Mouse (Mus musculus) layer of hippocampus, adult 9-10 months (tissue): Measurements from ENCODE around the gene Adk.

Experiments
- DNase-seq: peaks from one replicate; pipeline ENCODE4 v3.0.0; 2022; ENCODE audit warnings: low spot score

The Adk gene

GRCm38 (mm10) chr14:21101562-21101961 lies 49.2 kb downstream of the Adk start:
- DNase-seq, result no peak

DNA sequence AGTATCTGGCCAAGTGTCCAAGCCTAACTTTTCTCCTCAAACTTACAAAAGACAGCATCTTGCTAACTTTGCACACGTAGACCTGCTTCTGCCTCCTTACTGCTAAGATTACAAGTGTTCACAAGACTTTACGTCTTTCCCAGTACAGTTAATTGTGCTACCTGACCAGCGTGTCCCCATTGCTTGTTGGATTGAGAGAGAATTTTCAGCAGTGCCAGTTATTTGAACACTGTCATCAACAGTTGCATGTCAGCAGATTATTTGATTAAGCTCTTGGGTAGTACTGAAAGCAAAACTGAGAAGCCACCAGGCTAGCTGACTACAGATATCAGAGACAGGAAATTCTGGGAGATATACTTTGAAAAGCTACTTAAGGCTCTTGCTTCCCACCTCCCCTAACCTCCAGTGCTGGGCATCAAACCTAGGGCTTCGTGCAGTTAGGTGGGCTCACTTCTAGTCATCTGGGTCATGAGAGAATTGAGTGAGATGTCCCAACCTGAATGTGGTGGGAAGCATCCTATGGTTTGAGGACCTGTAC lies 50.4 kb downstream of the Adk start:
- no peak for DNase-seq

DNA sequence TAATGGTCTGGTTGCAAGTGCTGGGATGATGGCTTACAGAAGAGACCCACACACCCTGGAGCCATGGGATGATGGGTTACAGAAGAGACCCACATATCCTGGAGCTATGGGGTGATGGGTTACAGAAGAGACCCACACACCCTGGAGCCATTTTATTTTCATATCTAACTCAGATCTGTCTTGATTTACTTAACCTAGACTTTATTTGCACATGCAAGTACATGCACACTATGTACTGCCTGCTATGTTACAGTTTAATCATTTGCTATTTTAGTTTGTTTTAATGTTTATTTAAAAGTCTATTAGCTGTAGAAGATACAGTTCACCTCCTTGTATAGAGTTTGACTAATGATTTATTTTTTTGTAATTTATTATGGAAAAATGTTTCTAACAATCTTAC lies 52.7 kb downstream of the Adk start:
- no peak for DNase-seq

DNA sequence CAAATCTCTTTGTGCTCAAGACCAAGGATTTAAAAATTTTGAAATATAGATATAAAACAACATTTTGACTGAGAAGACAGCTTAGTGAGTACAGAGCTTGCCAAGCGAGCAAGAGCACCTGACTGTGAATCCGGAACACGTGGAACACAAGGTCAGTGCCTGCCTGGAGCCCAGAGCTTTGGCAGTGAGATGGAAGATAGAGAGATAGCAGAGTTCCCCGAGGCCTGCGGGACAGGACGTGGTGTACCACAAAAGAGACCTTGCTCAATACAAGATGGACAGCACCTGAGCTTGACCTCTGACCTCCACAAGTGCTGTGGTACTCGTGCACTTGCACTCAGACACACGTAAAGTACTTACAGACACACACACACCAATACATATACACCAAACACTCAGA lies 54.2 kb downstream of the Adk start:
- DNase-seq, result no peak

DNA sequence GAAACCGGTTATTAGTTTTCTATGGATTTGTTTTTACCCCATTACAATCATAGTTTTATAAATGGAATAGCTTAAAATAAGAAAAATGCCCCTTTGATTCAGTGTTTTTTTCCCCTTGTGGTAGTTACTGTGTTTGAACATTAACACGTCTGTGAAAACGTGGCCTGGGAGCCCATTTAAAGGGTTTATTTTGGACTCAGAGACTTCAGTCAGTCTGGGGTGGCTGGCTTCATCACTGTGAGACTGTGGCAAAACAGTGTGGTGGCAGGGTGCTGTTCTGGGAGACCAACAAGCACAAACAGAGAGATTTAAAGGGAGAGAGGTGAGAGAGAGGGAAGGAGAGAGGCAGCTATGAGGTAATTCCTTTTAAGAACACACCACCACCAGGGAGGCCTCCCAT lies 55.2 kb downstream of the Adk start:
- no peak for DNase-seq

- no peak for DNase-seq
These were observed 58.1 kb downstream of the Adk start for GRCm38 (mm10) chr14:21110492-21110891.

- DNase-seq, result no peak
These were observed 59.1 kb downstream of the Adk start for GRCm38 (mm10) chr14:21111500-21111899.

- no peak for DNase-seq
These were observed 59.8 kb downstream of the Adk start for GRCm38 (mm10) chr14:21112174-21112573.

- no peak for DNase-seq
These were observed 60.4 kb downstream of the Adk start for GRCm38 (mm10) chr14:21112742-21113141.

DNA sequence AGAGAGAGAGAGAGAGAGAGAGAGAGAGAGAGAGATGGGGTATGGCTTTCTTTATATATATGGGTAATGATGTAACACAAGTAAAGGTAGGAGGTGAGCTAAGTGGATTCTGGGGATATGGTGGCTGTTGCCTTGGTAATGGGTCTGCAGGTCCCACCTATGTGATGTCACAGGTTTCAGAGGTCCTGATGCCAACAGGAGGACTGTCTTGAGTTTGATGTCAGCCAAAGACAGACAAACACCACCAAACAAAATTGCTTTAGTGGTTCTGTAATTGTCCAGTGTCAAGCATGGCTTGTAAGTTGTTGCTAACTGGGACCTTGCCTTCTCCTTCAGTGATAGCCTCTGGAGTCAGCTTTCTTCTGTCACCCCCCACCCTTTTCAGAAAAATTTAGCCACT lies 62.0 kb downstream of the Adk start:
- no peak for DNase-seq

- no peak for DNase-seq
These were observed 62.9 kb downstream of the Adk start for GRCm38 (mm10) chr14:21115318-21115717.

DNA sequence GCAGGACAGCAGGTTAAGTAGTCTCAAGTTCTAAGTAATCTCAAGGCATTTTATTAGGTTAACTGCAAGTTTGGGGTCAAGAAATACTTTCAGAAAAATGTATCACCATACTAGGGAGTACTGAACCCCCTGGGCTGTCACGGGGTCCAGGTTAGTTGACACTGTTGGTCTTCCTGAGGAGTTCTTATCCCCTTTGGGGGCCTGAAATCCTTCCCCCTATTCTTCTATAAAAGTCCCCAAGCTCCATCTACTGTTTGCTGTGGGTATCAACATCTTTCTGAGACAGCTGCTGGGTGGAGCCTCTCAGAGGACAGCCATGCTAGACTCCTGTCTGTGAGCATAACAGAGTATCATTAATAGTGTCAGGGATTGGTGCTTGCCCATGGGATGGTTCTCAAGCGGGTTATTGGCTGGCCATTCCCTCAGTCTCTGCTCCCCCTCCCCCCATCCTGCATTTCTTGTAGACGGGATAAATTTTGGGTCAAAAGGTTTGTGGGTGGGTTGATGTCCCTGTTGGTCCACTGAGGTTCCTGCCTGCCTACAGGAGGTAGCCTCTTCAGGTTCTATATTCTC lies 63.6 kb downstream of the Adk start:
- no peak for DNase-seq

- DNase-seq, result no peak
These were observed 65.7 kb downstream of the Adk start for GRCm38 (mm10) chr14:21118095-21118494.

DNA sequence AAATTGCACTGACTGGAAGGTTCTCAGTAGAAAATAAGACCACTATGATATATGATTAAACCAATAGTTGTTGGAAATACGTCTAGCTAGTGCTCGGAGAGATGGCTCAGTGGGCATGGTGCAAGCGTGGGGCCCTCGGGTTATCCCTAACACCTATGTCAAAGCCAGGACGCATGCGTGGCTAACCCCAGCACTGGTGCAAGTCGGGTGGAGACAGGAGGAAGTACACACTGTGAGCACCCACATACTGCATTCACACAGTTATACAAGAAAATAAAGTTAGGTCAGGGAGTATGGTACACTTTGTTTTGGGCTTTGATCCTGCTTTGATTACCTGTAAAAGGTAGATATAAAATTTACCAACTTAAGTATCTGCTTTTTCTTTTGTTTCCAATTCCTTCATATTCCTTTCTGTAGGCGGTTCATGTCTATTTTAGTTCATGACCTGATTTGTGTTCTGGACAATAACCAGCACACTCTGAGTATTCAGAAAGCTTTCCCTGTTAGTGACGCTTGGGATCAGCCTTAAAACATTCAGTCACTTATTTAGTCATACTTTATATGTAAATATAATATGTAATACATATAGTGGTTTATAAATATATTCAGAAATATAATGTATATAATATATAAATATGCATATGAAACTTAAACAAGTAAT lies 67.4 kb downstream of the Adk start:
- DNase-seq, result no peak

DNA sequence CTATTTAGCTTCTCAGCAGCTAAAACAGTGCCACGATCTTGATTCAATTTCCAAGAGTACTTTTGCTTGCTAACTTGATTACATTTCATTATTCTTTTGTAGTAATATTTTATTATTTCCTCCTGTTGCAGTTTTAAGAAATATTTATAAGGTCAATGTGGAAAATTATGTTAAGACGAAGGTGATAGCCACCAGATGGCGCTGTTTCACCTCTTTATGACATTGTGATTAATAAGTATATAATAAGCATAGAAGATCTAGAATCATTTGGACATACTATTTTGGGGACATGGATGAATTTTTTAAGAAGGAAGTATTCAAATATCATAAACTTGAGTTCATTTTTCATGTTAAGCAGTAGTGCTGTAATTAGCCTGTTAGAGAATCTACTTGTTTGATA lies 68.1 kb downstream of the Adk start:
- no peak for DNase-seq

GRCm38 (mm10) chr14:21127215-21127614 lies 74.8 kb downstream of the Adk start:
- no peak for DNase-seq

GRCm38 (mm10) chr14:21136906-21137305 lies 84.5 kb downstream of the Adk start:
- peak; percentile 75 for DNase-seq

DNA sequence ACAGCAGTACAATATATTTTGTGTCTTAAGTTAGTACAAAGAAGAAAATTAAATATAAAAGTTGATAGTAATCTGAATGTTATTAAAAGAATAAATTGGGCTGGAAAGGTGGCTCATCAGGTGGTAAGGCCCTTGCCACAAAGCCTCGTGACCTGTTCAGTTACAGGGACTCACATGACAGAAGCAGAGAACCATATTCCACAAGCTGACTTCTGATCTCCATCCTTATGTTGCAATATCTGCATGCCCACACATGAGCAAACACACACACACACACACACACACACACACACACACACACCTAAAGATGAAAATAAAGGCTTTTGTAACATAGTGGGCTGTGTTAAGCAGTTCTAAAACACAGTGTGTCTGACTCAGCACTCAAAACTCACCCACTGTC lies 90.2 kb downstream of the Adk start:
- no peak for DNase-seq

- peak; percentile 12 for DNase-seq
These were observed 91.2 kb downstream of the Adk start for GRCm38 (mm10) chr14:21143406-21144115.

- DNase-seq, result no peak
These were observed 94.8 kb downstream of the Adk start for GRCm38 (mm10) chr14:21147171-21147570.

- DNase-seq, result no peak
These were observed 97.9 kb downstream of the Adk start for GRCm38 (mm10) chr14:21150301-21150700.

DNA sequence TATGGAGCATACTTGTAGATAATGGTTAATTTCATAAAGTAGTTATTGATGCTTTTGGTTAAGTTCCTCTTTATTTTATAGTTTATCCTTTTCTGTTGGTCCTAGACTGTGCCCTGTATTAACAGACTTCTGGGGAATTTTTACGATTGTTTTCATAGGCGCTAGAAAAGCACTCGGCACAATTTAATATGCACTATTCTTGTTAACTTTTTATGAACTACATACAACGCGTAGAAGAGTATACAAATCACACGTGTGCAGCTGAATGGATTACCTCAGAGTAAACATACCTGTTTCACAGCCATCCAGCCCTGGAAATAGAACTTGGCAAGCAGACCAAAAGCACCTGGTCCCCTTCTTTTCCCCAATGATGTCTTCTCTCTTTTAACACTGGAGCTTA lies 99.7 kb downstream of the Adk start:
- no peak for DNase-seq

DNA sequence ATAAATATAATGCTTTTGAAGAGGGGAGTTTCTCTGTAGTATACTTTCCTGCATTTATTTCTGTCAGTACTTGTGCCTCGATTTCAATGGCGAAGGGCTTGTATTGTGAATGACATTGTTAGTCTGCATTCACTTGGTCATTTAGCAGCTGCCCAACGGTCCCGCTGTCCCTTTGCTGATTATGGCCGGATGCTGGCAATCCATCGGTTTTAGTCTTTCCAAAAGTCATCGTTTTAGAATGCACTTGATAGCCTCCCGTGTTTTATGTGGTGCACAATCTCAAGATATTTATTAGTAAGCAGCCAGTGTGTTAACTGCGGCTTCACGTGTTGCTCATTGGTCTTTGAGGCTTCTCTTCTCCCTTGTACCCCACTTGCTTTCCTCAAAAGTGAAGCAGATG lies 113.3 kb downstream of the Adk start:
- no peak for DNase-seq
